Mouse (Mus musculus) midbrain, embryonic 11.5 days (tissue): ENCODE results near the gene Pycr2. TPM values are rescaled to one million over a fixed set of nuclear protein-coding genes. Genes with fewer than 3 reads are reported as not detected.

Experiments
- ATAC-seq: fragments of 200-750 bp; cut with Nextera tagmentation; 2 replicates; pipeline ENCODE4 v1.8.0; 2017; ENCODE audit warnings: moderate TSS enrichment, moderate library complexity; ENCODE audit not compliant: low FRiP score
- DNase-seq: peaks from one replicate; pipeline ENCODE4 v3.0.0; 2015; ENCODE audit warnings: low spot score; ENCODE audit errors: missing footprints
- H3K27ac ChIP-seq: fragments of 300-500 bp; sonication (generic); 2 replicates; pipeline ENCODE4 v1.5.1; 2014; ENCODE audit warnings: low read depth, low read length
- H3K27me3 ChIP-seq: fragments of 300-500 bp; sonication (generic); 2 replicates; pipeline ENCODE4 v1.6.1; 2014; ENCODE audit warnings: mild to moderate bottlenecking, low read length, moderate library complexity, mixed read lengths; ENCODE audit not compliant: control insufficient read depth, insufficient read depth
- H3K36me3 ChIP-seq: fragments of 300-500 bp; sonication (generic); 2 replicates; pipeline ENCODE4 v1.6.1; 2014; ENCODE audit warnings: mild to moderate bottlenecking, low read length, moderate library complexity, mixed read lengths; ENCODE audit not compliant: control insufficient read depth, insufficient read depth
- H3K4me1 ChIP-seq: fragments of 300-500 bp; sonication (generic); 2 replicates; pipeline ENCODE4 v1.6.1; 2014; ENCODE audit warnings: low read length; ENCODE audit not compliant: control insufficient read depth, insufficient read depth
- H3K4me2 ChIP-seq: fragments of 300-500 bp; sonication (generic); 2 replicates; pipeline ENCODE4 v1.6.1; 2014; ENCODE audit warnings: mild to moderate bottlenecking, moderate library complexity
- H3K4me3 ChIP-seq: fragments of 300-500 bp; sonication (generic); 2 replicates; pipeline ENCODE4 v1.5.1; 2014; ENCODE audit warnings: low read depth, low read length
- H3K9ac ChIP-seq: fragments of 300-500 bp; sonication (generic); 2 replicates; pipeline ENCODE4 v1.6.1; 2014; ENCODE audit warnings: low read length
- H3K9me3 ChIP-seq: fragments of 300-500 bp; sonication (generic); 2 replicates; pipeline ENCODE4 v1.6.1; 2016; ENCODE audit warnings: low read length; ENCODE audit not compliant: control insufficient read depth
- WGBS: fragments of 180-500 bp; shearing (Covaris S2); extraction: QIAGEN DNeasy Blood & Tissue Kit; methylation state at CpG from one replicate; pipeline ENCODE4 v1.1.7; 2014; 5-methylcytosine and 5-hydroxymethylcytosine counted together
- polyA plus RNA-seq: library from polyadenylated mRNA; unstranded; fragments of >200 nt; fragmentation: Nextera tagmentation; extraction: Ambion mirVana; gene quantifications from 2 replicates; pipeline ENCODE4 v1.2.1, GENCODE M21; 2014

The Pycr2 gene
- polyA plus RNA-seq, 1 experiment from 2014 or later = 97.9 TPM

DNA sequence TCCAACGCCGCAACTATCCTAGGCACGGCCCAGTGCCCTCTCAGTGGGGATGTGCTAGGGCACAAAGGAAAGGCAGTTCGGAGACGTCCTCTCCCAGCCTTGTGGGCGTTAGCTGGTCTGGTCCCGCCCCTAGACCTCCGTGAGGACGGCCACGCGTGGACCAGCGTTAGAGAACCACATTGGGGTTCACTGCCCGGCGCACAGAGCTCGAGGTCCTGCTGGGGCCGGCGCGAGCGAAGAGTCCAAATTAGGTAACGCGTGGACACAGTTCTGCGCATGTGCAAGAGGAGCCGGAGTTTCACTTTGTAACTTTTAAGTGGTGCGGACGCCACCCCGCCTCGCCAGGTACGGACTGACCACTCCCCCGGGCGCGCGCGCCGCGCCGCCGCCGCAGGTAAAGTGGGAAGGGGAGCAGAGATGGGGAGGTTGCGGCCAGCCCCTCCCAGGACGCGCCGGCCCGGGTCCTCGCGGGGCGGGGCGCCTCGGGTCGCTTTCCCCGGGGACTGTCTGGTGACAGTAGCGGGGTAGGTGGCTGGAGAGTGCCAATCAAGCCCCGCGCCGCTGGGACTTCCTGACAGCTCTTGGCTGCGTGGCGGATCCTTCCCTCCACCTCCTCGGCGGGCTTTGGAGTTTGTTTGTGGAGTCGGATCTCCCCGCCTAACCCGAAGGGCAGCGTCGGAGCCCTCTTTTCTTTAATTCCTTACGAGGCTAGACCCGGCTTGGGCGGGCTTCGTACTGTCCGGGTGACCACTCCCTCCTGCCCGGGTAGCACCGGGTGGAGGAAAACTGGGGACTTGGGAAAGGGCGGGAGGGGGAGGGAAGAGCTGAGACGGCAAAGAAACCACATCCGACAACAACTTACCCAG lies 38.3 kb downstream of the Pycr2 start, which contains the start of gene Tmem63a:
Gene Tmem63a, plus strand, starts transcription at position 179 of the 866 bp plus-strand sequence.
- Histone ChIP-seq H3K27ac (no peak within 1 kb of the TSS), H3K36me3 (no peaks in the 10 kb centered on the region), H3K4me1 (peaks cover 11% of the 10 kb centered on the region; the same call in 1 of the 2 replicates), H3K27me3 (peaks cover 37% of the 10 kb centered on the region), H3K9me3 (no peaks in the 10 kb centered on the region), H3K9ac (peak within 1 kb of the TSS; percentile 56), H3K4me3 (peak within 1 kb of the TSS; percentile 66), H3K4me2 (peak within 1 kb of the TSS; percentile 83)
- ATAC-seq (peak; percentile 72), DNase-seq (peak; percentile 95)
- under 1% methylated on average over 73 of the region's 73 CpGs for WGBS

DNA sequence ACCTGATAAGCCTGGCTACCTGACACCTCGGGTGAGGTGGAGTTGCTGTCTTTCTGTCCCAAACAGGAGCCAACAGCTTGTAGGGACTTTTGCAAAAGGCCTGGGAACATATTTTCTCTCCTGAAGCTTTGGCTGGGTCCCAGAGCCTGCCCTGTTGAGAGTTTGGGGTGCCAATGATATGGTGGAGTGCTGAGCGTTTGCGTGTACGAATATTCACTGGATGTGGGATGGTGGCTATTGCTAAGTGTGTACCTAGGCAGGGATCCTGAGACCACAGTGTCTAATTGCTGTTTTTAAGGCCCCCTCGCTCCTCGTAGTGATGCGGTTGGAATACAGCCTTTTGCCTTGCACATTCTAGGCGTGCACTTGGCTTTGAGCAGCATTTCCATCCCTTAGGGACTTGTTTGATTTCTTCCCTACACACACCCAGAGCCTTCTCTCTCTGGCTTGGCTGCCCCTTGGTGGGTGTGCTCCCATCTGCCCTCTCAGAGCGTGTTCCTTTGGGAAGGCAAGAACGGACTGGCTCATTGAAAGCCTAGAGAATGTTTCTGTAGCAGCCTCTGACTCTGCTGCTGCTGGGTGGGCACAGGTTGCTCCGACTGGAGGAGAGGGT lies 39.0 kb downstream of the Pycr2 start:
- WGBS = 51% methylated on average over 11 of the region's 11 CpGs
- Histone ChIP-seq H3K36me3 (no peaks in the 10 kb centered on the region), H3K4me1 (peaks cover 11% of the 10 kb centered on the region; the same call in 1 of the 2 replicates), H3K27ac (no peak overlapping the region), H3K27me3 (peaks cover 32% of the 10 kb centered on the region), H3K4me2 (peak overlapping the region; percentile 83), H3K9me3 (no peaks in the 10 kb centered on the region), H3K9ac (no peak overlapping the region), H3K4me3 (peak overlapping the region; percentile 66)
- ATAC-seq (no peak), DNase-seq (peak; percentile 91)

DNA sequence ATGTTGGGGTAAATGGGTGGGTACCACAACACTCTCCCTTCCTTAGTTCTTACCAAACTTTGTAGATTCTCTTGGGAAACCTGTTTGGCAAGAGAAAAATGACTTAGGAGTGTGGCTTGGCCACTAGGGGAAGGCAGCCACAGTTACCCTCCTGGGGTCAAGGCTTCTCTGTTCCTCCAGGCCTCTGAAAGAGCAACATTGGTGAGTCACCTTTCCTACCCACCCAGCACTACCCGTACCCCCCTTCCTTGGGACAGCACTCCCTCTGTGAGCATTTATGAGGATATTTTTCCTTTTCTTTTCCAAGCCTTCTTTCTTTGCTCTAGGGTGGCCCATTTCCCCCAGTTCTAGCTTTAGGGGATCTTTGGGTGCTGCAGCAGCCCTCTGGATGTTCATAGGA lies 39.8 kb downstream of the Pycr2 start:
- peaks cover 31% of the 10 kb centered on the region for H3K27me3 ChIP-seq
- DNase-seq = no peak
- no peak overlapping the region for H3K9ac ChIP-seq
- ATAC-seq = no peak
- no peak overlapping the region for H3K4me3 ChIP-seq
- 80% methylated on average over 1 of the region's 1 CpGs for WGBS
- no peak overlapping the region for H3K4me2 ChIP-seq
- no peaks in the 10 kb centered on the region for H3K9me3 ChIP-seq
- H3K4me1 ChIP-seq = peaks cover 11% of the 10 kb centered on the region; the same call in 1 of the 2 replicates
- no peak overlapping the region for H3K27ac ChIP-seq
- H3K36me3 ChIP-seq = no peaks in the 10 kb centered on the region

DNA sequence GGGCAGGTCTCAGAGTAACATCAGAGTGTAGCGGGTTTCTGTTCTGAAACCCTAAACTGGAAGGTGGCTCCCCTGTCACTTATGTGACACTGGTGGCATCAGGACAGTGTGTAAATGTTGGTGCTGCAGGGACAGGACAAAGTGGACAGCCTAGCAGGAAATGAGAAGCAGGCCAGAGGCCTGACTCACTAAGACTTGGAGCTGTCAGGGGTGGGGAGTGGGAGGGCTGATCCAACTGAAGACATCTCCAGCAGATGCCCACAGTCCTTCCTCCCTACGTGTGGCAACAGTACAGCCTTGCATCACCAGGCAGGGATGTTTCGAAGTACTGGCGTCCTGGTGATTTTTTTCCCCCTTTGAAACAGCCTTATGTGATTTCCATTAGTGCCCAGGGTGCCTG lies 40.5 kb downstream of the Pycr2 start:
- Histone ChIP-seq H3K36me3 (no peaks in the 10 kb centered on the region), H3K27ac (no peak overlapping the region), H3K9ac (no peak overlapping the region), H3K9me3 (no peaks in the 10 kb centered on the region), H3K4me2 (no peak overlapping the region), H3K4me3 (no peak overlapping the region), H3K4me1 (peaks cover 11% of the 10 kb centered on the region; the same call in 1 of the 2 replicates), H3K27me3 (peaks cover 31% of the 10 kb centered on the region)
- 77% methylated on average over 4 of the region's 4 CpGs for WGBS
- no peak for DNase-seq
- ATAC-seq = no peak

DNA sequence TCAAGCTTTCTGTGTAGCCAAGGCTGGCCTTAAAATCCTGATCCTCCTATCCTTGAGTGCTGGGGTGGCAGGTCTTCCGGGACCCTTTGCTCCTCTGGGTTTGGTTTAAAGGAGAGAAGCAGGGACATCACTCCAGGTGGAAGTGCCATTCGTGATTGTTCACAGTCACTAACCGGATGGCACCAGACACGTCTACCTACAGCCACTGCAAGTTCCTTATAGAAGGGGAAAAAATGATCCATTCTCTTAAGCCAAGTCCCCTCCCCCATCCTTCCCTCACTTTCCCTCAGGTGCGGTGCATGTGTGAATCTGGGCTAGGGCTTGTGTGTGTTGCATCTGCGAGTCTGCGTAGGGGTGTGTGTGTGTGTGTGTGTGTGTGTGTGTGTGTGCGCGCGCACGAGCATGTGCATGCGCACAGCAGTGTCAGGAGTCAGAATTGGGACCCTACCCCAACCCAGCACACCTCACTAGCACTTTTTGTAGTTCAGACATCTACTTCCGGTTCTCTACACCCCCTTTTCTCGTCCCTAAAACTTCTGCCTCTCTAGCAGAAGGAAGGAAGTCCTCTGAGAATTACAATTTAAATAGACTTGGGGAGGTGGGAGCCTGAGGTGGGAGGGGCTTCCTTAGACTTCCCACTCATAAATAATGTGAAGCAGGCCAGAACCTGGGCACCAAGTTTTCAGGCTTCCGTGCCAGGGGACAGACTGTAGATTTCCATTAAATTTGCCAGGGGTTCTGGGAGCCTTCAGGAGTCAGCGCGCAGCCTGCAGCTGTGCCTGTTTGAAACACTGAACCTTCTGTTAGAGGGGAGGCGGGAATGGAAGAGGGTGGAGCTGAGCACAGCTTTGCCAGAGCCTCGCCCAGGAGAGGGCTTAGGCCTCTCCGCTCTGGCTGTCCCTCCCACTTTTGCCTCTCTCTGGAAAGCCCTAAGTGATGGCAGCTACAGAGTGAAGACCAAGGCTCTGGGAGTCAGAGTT lies 41.2 kb downstream of the Pycr2 start:
- Histone ChIP-seq H3K4me1 (peaks cover 11% of the 10 kb centered on the region; the same call in 1 of the 2 replicates), H3K9me3 (no peaks in the 10 kb centered on the region), H3K27ac (no peak overlapping the region), H3K9ac (no peak overlapping the region; the same call in none of the 2 replicates), H3K36me3 (no peaks in the 10 kb centered on the region), H3K4me2 (no peak overlapping the region), H3K27me3 (peaks cover 31% of the 10 kb centered on the region), H3K4me3 (no peak overlapping the region)
- ATAC-seq (peak; percentile 59; the same call in 1 of the 2 replicates), DNase-seq (peak; percentile 88)
- 27% methylated on average over 20 of the region's 20 CpGs for WGBS

DNA sequence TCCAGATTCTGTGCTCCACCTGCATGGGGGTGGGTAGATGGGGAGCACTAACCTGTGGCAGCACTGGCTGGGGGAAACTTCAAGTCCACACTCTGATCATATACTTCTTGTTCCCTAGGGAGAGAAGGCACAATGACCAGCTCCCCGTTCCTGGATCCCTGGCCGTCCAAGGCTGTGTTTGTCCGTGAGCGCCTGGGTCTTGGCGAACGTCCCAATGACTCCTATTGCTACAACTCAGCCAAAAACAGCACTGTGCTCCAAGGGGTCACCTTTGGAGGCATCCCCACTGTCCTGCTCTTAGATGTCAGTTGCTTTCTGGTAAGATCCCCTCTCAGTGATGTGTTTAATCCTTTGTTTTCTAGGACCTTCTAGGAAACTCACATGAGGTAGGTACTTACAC lies 42.4 kb downstream of the Pycr2 start:
- Histone ChIP-seq H3K9me3 (no peaks in the 10 kb centered on the region), H3K27me3 (peaks cover 23% of the 10 kb centered on the region), H3K36me3 (no peaks in the 10 kb centered on the region), H3K4me1 (peaks cover 11% of the 10 kb centered on the region; the same call in 1 of the 2 replicates), H3K4me2 (no peak overlapping the region), H3K4me3 (no peak overlapping the region), H3K27ac (no peak overlapping the region), H3K9ac (no peak overlapping the region)
- no peak for ATAC-seq
- 90% methylated on average over 6 of the region's 6 CpGs for WGBS
- DNase-seq = no peak

DNA sequence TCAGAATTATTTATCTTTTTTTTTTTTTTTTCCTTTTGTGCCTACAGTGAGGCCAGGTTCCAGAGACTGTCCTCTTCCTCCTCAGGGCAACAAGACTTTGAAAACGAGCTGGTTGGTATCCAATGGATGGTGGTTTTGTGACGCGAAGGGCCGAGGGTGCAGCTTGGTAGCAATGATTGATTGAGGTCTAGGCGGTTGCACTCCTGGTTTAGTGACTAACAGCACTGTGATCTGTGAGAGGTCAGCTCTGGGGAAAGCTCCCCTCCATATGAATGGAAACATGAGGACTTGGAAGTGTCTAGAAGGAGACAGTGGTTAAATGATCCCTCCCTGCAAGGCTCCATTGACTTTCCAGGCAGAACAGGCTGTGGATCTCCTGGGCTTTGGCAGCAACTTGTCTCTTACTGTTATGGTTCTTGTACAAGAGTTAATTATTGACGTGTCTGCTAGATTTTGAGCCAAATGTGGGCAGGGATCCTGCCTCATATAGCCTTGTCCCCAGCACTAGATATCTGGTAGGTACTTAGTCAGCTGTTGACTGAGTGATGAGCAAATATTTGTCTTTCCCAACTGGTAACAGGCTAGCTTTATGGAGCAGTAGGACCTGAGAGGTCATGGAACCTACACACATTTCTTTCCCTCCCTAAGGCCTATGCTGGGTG lies 48.1 kb downstream of the Pycr2 start:
- H3K27ac ChIP-seq = no peak overlapping the region
- no peaks in the 10 kb centered on the region for H3K4me1 ChIP-seq
- no peak overlapping the region for H3K9ac ChIP-seq
- no peak overlapping the region for H3K4me3 ChIP-seq
- H3K9me3 ChIP-seq = no peaks in the 10 kb centered on the region
- ATAC-seq = no peak
- no peak overlapping the region for H3K4me2 ChIP-seq
- no peaks in the 10 kb centered on the region for H3K27me3 ChIP-seq
- no peak for DNase-seq
- WGBS = 94% methylated on average over 6 of the region's 6 CpGs
- no peaks in the 10 kb centered on the region for H3K36me3 ChIP-seq

DNA sequence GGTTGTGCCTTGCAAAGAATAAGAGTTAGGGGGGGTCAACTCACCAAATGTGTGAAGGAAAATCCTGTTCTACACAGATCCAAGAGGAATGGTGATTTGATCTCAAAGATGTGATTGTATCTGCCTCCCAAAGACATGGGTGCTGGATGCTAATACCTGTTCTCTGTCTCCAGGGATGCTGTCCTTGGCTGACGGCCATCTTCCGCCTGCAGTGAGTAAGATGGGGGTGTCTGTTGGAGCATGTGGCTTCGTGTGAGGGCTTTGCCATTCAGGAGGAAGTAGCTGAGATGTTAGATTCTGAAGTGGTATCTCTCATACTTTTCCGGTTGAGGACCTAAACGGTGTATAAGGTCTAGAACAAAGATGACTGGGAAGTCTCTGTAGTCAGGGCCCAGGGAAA lies 48.7 kb downstream of the Pycr2 start:
- 91% methylated on average over 5 of the region's 5 CpGs for WGBS
- Histone ChIP-seq H3K36me3 (no peaks in the 10 kb centered on the region), H3K9ac (no peak overlapping the region), H3K9me3 (no peaks in the 10 kb centered on the region), H3K4me1 (no peaks in the 10 kb centered on the region), H3K27me3 (no peaks in the 10 kb centered on the region), H3K4me3 (no peak overlapping the region), H3K27ac (no peak overlapping the region), H3K4me2 (no peak overlapping the region)
- ATAC-seq = no peak
- DNase-seq = no peak
